Mouse (Mus musculus): ENCODE results near the gene Retreg3.

- TF ChIP-seq CTCF (IDR thresholded peaks at IDR 0.05; ENCODE audit: extremely low read depth, insufficient read depth, insufficient read length, insufficient replicate concordance): no peak
- TF ChIP-seq POLR2A (IDR thresholded peaks at IDR 0.05; ENCODE audit: low read depth, low read length): no peak
Measured at GRCm38 (mm10) chr11:101083083-101083697, 36.5 kb downstream of the Retreg3 start.
